Mouse (Mus musculus) lung, postnatal 0 days (tissue): ENCODE data around the gene Sec1. TPM values are rescaled to one million over a fixed set of nuclear protein-coding genes. Genes with fewer than 3 reads are reported as not detected.
A peak's percentile ranks its signal among the peaks of the same experiment; 100 is the strongest.

ENCODE experiments used
- ATAC-seq: fragments of 200-750 bp; cut with Nextera tagmentation; 2 replicates; pipeline ENCODE4 v1.8.0; 2017; ENCODE audit warnings: moderate library complexity
- DNase-seq: peaks from one replicate; pipeline ENCODE4 v3.0.0-alpha.2; 2016; ENCODE audit warnings: low spot score
- H3K27ac ChIP-seq: fragments of 300-500 bp; sonication (generic); 2 replicates; pipeline ENCODE4 v1.5.1; 2014; ENCODE audit warnings: antibody characterized with exemption, mild to moderate bottlenecking, low read length, mixed read lengths
- H3K27me3 ChIP-seq: fragments of 300-500 bp; sonication (generic); replicated peaks from 2 replicates; pipeline ENCODE4 v1.6.1; 2014; ENCODE audit warnings: low read length, mixed read lengths; ENCODE audit not compliant: insufficient read depth
- H3K36me3 ChIP-seq: fragments of 300-500 bp; sonication (generic); 2 replicates; pipeline ENCODE4 v1.6.1; 2014; ENCODE audit warnings: low read length, mixed read lengths; ENCODE audit not compliant: insufficient read depth
- H3K4me1 ChIP-seq: fragments of 300-500 bp; sonication (generic); 2 replicates; pipeline ENCODE4 v1.6.1; 2014; ENCODE audit warnings: antibody characterized with exemption, low read depth, low read length, mixed read lengths; ENCODE audit not compliant: insufficient read depth
- H3K4me2 ChIP-seq: fragments of 300-500 bp; sonication (generic); replicated peaks from 2 replicates; pipeline ENCODE4 v1.6.1; 2014; ENCODE audit warnings: low read depth, mild to moderate bottlenecking, low read length, moderate library complexity, mixed read lengths
- H3K4me3 ChIP-seq: fragments of 300-500 bp; sonication (generic); 2 replicates; pipeline ENCODE4 v1.5.1; 2014; ENCODE audit warnings: low read depth, low read length
- H3K9ac ChIP-seq: fragments of 300-500 bp; sonication (generic); replicated peaks from 2 replicates; pipeline ENCODE4 v1.6.1; 2014; ENCODE audit warnings: low read depth, mild to moderate bottlenecking
- H3K9me3 ChIP-seq: fragments of 300-500 bp; sonication (generic); 2 replicates; pipeline ENCODE4 v1.6.1; 2016; ENCODE audit warnings: low read length, mixed read lengths
- CTCF ChIP-seq: IDR thresholded peaks from 2 replicates; pipeline ENCODE4 v1.5.1; 2016; ENCODE audit warnings: antibody characterized with exemption, mild to moderate bottlenecking
- EP300 ChIP-seq: IDR thresholded peaks from 2 replicates; pipeline ENCODE4 v1.6.1; 2016; ENCODE audit warnings: antibody characterized with exemption, mild to moderate bottlenecking, control low read depth
- WGBS: fragments of 180-500 bp; shearing (Covaris S2); extraction: QIAGEN DNeasy Blood & Tissue Kit; methylation state at CpG from one replicate; pipeline ENCODE4 v1.1.7; 2014; 5-methylcytosine and 5-hydroxymethylcytosine counted together
- polyA plus RNA-seq: library from polyadenylated mRNA; unstranded; fragments of >200 nt; fragmentation: Nextera tagmentation; extraction: Ambion mirVana; gene quantifications from 2 replicates; pipeline ENCODE4 v1.2.1, GENCODE M21; 2015

Sec1 gene
- polyA plus RNA-seq, 1 experiment from 2014 or later = 2.0 TPM

DNA sequence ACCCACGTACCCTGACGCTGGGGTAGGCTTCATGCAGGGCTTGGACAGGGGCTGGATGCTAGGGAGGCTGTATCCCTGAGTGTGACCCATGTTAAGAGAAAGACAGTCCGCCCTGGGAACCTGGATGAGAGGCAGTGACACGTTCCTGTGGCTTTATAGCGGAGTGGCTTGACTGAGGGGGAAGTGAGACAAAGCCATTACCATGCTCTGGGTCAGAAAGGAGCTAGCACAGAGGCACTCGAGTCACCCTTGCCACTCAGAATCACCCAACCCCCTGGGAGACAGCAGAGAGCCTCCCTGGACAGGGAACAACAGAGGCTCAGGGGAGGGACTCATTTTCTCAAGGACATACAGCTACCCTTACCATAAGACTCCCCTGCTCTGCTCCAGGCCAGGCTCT lies 5.1 kb downstream of the Sec1 start:
- Histone ChIP-seq H3K36me3 (no peaks in the 10 kb centered on the region), H3K9me3 (no peaks in the 10 kb centered on the region), H3K4me2 (no peak overlapping the region), H3K4me3 (no peak overlapping the region), H3K27me3 (no peaks in the 10 kb centered on the region), H3K9ac (no peak overlapping the region), H3K4me1 (no peaks in the 10 kb centered on the region), H3K27ac (no peak overlapping the region)
- 63% methylated on average over 6 of the region's 6 CpGs for WGBS
- DNase-seq = no peak
- no peak for ATAC-seq
- TF ChIP-seq EP300 (no peak), CTCF (no peak)

GRCm38 (mm10) chr7:45686841-45687240 lies 7.4 kb downstream of the Sec1 start:
- no peak for DNase-seq
- TF ChIP-seq EP300 (0 out of 2 replicates have a peak, but pooled peaks have one; percentile 14), CTCF (no peak)
- Histone ChIP-seq H3K4me1 (peaks cover 5% of the 10 kb centered on the region; the same call in 1 of the 2 replicates), H3K4me2 (no peak overlapping the region), H3K27me3 (no peaks in the 10 kb centered on the region), H3K4me3 (no peak overlapping the region), H3K27ac (no peak overlapping the region), H3K9me3 (no peaks in the 10 kb centered on the region), H3K9ac (no peak overlapping the region), H3K36me3 (no peaks in the 10 kb centered on the region)
- WGBS = 53% methylated on average over 3 of the region's 3 CpGs
- no peak for ATAC-seq

- Histone ChIP-seq H3K9me3 (no peaks in the 10 kb centered on the region), H3K9ac (no peak overlapping the region), H3K4me1 (peaks cover 8% of the 10 kb centered on the region; the same call in 1 of the 2 replicates), H3K27ac (no peak overlapping the region), H3K36me3 (no peaks in the 10 kb centered on the region), H3K4me2 (no peak overlapping the region), H3K27me3 (no peaks in the 10 kb centered on the region), H3K4me3 (no peak overlapping the region)
- TF ChIP-seq CTCF = no peak
- TF ChIP-seq EP300 = no peak
- no peak for DNase-seq
- ATAC-seq = no peak
- 27% methylated on average over 10 of the region's 10 CpGs for WGBS
Observed at GRCm38 (mm10) chr7:45685811-45686210, 8.4 kb downstream of the Sec1 start.

DNA sequence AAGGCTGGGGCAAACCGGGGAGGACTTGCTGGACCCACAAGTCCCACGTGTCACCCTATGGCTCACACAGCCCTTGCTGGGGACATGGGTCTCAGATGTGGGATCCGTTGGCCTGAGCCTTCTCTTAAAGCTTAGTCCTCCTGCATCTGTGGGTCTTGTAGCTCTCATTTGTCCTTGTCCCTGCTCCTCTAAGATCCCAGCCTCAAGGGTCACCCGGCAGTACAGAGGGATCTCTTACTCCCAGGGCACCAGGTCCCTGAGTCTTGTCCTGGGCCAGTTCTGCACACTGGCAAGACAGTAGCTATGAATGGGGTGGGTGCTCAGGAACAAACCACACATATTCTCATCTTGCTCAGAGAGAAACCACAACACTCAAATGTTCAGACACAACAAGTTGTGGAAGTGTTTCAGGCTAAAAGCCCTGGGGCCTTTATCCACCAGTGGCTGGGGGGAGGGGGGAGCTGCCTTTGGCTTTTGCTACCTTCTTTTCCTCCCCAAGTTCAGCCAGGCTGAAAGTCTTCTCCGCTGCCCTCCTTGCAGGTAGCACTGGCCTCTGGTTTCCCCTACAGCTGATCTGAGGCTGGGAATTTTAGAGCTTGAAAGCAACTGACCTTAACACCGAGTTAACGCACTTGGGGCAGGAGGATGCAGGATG lies 10.7 kb downstream of the Sec1 start, which contains the start of gene Ntn5:
Gene Ntn5 (plus strand): TSS at position 627 of the 655 bp plus-strand sequence.
- no peak for DNase-seq
- H3K27me3 ChIP-seq = no peaks in the 10 kb centered on the region
- no peak for TF ChIP-seq CTCF
- no peak for TF ChIP-seq EP300
- H3K4me2 ChIP-seq = peak within 1 kb of the TSS; percentile 38; the same call in 1 of the 2 replicates
- no peaks in the 10 kb centered on the region for H3K36me3 ChIP-seq
- 83% methylated on average over 7 of the region's 7 CpGs for WGBS
- H3K4me1 ChIP-seq = peaks cover 11% of the 10 kb centered on the region; the same call in 1 of the 2 replicates
- H3K4me3 ChIP-seq = no peak within 1 kb of the TSS
- no peak within 1 kb of the TSS for H3K9ac ChIP-seq
- ATAC-seq = no peak
- 0 out of 2 replicates have a peak within 1 kb of the TSS, but pooled peaks have one; percentile 2 for H3K27ac ChIP-seq
- no peaks in the 10 kb centered on the region for H3K9me3 ChIP-seq

GRCm38 (mm10) chr7:45682144-45683126 lies 11.8 kb downstream of the Sec1 start:
- peaks cover 11% of the 10 kb centered on the region; the same call in 1 of the 2 replicates for H3K4me1 ChIP-seq
- 28% methylated on average over 14 of the region's 14 CpGs for WGBS
- H3K4me2 ChIP-seq = peak overlapping the region; percentile 38
- no peak overlapping the region for H3K9ac ChIP-seq
- H3K9me3 ChIP-seq = no peaks in the 10 kb centered on the region
- no peaks in the 10 kb centered on the region for H3K36me3 ChIP-seq
- DNase-seq = peak; percentile 94
- TF ChIP-seq CTCF (peak; percentile 99), EP300 (peak; percentile 51)
- H3K4me3 ChIP-seq = no peak overlapping the region
- H3K27me3 ChIP-seq = no peaks in the 10 kb centered on the region
- H3K27ac ChIP-seq = peak overlapping the region; percentile 89
- ATAC-seq = peak; percentile 68
